Mouse (Mus musculus): ENCODE data around the gene Foxn3. TPM values are rescaled to one million over a fixed set of nuclear protein-coding genes. Genes with fewer than 3 reads are reported as not detected.
A peak's percentile ranks its signal among the peaks of the same experiment; 100 is the strongest.

Gene Foxn3
- total RNA-seq, 1 experiment from 2014 or later: 98.9 TPM

DNA sequence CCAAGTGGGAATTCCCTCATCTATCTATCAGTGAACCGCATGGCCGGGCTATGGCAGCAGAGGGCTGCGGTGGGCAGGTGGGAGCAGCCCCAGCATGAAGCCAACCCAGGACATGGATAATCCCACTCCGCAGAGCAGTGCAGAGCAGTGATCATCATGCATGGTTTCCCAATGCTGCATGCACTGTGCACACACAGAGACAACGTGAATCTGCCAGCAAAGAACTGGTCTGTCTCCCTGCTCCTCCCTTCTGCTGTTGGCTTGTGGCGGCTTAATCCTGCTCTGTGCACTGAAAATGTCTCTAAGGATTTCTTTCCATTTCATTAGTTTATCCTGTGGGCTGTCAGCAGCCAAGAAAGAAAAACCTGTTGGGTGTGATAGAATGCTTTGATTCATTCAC lies 276.7 kb downstream of the Foxn3 start:
- DNase-seq: no peak

DNA sequence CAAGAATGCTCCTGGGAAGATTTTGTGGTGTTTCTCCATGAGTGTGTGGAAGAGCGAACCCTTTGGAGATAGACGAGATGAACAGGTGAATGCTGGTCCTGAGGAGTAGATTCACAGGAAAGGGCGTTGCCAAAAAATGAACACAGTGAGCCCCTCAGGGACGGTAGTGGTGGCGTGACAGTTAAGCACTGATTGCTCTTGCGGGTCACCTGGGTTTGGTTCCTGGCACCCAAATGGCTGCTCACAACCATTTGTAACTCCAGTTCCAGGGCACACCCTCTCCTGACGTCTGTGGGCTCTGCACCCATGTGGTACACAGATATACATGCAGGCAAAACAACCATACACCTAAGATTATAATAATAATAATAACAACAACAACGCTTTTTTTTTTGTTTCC lies 277.7 kb downstream of the Foxn3 start:
- no peak for DNase-seq

DNA sequence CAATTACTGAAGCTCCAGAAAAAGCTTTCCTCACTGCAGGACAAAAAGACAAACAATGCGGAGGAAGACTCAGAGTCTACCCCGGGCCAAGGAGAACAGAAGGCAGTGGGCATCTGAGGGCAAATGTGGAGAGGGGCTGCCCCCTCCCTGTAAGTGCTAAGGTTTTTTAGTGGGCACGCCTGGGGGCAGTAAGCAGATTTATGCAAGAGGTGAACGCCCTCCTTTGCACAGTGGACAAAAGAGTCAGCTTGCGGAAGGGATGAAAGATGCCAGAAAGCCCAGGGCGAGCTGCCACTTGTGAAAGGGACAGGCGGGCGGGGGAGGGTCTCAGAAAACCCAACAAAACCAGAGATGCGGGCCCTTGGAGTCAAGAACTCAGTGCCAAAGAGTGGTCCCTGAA lies 278.2 kb downstream of the Foxn3 start:
- DNase-seq: no peak

DNA sequence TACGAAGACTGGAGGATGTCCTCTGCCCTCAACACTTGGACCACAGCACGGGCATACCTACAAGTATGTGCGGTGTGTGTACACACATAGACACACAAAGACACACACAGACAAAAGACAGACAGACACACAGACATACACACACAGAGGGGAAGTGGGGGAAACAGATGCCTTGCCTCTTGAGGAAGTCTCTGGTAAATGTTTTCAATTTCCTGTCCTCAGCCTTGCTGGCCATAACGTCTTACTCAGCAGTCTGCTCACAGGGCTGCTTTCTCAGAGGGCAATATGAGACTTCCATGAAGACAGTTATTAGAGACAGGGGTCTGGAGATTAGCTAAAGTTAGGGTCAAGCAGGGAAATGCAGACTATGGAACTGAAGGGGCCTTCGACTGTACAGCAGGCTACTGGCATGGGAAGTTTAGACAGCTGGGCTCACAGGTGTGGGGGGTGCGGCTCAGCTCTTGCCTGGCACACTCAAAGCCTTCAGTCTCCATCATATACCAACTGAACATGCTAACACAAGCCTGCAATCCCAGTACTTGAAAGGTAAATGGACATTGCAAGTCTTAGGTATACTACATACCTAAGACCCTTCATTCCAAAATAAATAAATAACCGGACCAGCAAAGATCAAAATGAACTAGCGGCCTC lies 278.8 kb downstream of the Foxn3 start:
- no peak for DNase-seq

DNA sequence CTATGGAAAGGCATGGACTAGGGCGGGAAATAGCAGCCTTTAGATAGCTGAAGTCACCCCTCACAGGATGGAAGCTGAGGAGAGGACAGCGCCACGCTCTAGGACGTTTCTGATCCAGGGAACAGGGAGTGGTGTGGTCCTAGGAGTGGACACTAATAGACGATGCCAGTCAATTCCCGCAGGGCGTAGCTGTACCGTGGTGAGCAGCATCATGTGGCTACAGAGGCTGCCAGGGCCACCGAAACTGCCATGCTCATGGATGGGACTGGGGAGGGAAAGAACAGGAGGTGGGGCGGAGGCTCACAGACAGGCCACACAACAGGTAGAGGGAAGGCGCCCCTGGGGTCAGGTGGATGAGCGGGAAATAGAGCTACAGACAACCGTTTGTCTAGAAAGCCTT lies 282.6 kb downstream of the Foxn3 start:
- no peak for DNase-seq

DNA sequence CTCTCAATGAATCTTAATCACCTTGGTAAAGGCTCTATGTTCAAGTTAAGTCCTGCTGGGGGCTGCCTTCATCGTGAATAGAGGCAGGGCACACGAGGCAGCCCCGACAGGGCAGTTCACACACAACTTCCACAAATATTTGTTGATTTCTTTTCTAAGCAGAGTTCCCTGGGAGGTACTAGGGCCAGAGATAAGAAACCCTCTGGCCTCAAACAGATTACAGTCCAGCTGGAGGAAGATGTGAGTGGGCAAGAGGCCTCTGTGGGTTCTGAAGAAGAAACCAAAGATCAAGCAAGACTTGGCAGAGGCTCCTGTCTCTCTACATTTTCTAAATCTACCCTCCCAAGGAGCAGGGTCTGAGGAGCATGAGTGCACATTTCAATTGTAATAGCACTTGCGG lies 283.1 kb downstream of the Foxn3 start:
- DNase-seq: no peak

DNA sequence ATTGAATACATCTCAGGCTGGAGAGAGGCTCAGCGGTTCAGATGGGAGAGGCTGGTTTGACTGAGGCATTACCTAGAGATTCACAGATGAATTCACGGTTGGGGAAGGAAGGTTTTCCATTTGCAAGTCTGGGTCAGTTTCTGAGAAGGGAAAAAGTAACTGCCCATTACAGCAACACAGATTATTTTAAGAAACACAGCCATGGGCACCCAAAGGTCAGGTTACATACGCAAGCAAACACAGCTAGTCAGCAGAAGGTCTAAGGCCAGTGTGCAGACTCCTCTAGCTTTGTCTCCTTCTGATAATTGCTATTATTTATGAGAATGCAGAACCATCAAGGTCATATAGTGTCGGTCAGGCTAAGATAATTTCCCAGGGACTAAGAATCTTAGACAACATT lies 284.0 kb downstream of the Foxn3 start:
- no peak for DNase-seq

DNA sequence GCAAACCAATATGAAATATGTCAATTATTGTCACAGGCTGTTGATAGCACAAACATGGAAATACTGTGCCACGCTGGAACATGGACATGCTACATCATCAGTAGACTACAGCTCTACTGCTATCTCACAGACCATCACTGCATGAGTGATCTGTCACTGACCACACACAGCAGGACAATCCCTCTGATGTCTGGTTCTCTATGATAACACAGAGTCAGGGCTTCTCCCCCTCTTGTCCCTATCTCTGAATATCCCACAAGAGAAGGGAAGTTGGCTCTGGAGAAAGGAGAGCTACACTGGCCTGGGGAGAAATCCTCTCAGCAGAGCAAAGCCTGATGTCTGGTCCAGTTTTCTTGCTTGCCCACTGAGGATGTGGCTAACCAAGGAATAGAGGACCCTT lies 288.8 kb downstream of the Foxn3 start:
- DNase-seq: no peak

DNA sequence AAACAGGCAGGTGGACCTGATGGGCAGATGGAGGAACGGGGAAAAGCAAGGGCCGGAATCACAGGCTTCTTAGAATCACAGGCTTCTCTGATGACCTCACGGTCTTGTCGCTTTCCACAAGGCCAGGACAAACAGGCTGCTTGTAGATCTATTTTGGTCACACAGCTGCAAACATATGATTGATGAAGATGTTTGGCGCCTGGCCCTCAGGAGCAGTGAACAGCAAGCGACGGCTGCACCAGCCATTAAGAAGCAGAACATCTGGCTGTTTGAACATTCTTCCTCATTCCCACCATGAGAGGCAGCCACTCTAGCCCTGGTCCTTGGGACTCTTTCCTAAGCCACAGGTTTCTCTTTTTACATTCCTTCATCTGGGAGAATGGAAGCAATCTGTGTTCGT lies 294.0 kb downstream of the Foxn3 start:
- peak; percentile 50 for DNase-seq

DNA sequence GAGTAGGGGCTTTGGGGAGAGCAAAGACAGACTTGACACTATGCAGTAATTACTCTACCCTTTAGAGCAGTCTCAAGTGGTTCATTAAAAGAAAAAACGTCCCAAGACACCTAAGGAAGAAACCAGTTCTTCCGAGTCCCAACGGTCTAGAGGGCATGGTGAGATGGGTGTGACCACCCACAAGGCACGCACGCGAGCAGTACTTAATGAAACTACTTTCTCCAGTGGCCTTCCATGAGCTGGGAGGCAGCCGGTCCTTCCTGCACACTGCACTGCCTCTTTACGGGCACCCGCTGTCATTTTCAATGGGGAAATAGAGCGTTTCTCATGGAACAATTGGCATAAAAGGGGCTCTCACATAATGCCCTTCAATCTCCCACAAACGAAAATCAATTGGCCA lies 294.4 kb downstream of the Foxn3 start:
- DNase-seq: no peak

DNA sequence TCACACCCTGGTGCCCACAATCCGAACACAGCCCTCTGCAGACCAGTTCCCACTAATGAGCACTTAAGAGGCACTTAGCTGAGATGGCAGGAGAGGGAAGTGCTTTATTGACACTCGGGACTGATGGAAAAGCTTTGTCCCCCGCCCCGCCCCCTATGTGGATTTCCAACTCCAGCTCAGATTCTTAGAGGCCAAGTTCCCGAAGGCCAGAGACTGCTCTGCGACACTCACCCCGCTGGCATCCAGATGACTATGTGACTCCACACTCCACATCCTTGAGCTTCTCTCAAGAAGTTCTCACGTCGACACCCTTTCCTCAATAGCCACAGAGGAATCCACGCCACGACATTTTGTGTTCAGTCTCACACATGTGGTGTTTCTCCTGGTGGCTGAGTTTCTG lies 295.6 kb downstream of the Foxn3 start:
- peak; percentile 34 for DNase-seq

DNA sequence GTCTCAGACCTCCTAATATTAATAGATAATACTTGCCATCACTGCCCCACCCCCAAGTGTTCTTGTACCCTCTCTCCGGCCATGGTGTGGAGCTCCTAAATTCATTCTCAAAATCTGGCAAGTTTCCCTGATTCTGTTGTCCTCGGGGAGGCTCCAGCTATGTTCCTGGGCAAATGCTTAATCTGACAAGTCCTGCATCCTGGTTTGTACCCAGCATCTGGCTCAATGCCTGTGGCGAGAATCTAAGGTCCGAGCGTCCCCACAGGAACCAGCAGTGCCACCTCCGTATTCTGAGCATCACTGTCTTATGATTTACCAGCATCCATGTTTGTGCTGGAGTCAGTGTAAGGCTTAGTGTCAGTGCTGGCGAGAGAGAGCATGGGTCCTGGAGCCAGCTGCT lies 296.9 kb downstream of the Foxn3 start:
- DNase-seq: no peak

DNA sequence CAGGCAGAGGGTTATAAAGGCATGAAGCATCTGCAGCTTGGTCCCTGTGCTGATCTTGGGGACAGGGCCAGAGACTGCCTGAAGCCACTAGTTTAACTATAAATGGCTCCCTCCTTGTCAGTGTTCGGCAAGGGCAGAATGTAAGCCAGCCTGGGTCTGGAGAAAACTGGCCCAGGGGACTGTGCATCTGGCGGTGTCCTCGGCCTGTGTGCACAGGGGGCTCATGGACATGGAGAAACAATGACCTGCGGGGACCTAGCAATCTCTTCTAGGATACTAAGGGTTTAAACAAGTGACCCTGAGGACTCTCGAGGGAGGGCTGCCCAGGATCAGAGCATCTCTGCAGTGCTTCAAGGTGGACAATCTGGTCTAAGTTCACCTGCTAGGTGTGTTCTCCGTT lies 297.6 kb downstream of the Foxn3 start:
- DNase-seq: no peak

DNA sequence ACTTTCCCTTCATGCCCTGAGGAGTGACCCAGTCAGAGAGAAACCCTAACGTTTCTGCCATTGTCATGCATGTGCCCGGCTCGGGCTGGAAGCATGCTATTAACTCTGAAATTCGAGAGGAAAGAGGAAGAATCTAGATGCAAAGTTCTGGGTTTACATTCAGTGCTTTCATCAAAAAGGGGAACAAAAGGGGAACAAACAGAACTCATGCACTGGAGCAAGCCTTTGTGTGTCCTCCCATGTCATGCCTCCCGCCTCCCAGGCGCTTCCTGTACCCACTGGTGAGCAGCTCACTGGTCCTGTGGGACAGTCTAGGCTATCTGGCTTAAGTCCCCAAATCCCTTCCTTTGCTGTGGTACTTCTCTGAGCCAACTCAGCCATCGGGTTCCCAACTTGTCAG lies 299.0 kb downstream of the Foxn3 start:
- no peak for DNase-seq

DNA sequence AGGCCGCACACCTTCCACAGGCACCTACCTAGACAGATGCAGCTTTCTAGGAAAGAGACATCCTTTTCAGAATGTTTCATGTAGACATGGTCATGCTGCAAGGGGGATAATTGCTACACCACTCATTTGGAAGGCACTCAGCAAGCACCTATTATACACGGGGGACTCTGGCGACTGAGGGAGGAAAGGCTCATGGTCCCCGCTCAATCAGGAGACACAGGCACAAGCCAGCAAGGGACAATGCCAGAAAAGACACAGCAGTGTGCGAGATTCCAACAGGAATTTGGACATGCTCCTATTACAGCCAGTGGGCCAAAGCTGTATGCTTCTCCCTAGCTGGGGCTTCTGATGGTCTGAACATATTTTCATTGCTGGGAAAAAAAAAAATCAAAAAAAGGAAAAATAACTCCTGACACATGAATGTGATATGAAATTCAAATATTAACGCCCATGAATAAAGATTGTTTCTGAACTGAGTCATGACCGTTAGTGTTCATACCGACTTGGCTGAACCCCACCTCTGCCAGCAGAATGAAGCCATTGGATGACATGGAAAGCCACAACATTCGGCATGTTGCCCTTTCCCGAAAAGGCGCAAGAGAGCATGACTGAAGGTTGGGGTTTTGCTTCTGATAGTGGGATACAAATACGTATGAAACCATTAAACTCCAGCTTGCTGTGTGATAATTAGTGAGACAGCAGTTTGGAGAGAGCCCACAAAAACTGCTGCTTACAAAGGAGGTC lies 299.6 kb downstream of the Foxn3 start:
- DNase-seq: no peak

DNA sequence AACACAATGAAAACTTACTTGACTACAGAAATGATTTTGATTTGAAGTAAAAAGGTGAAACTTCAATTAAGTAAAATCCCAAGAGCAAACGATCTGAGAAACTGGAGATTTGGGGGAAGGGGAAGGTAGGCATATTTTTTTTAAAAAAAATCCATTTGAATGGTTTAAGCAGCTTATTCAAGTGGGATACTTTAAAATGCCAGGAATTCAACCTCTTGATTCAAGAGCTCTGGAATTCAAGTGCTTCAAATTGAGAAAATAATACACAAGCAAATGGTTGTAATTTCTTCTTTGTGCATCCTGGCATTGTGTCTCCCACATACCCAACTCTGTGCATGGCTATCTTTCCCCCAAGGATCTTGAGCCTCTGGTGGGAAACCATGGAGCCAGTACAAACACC lies 300.5 kb downstream of the Foxn3 start:
- no peak for DNase-seq

DNA sequence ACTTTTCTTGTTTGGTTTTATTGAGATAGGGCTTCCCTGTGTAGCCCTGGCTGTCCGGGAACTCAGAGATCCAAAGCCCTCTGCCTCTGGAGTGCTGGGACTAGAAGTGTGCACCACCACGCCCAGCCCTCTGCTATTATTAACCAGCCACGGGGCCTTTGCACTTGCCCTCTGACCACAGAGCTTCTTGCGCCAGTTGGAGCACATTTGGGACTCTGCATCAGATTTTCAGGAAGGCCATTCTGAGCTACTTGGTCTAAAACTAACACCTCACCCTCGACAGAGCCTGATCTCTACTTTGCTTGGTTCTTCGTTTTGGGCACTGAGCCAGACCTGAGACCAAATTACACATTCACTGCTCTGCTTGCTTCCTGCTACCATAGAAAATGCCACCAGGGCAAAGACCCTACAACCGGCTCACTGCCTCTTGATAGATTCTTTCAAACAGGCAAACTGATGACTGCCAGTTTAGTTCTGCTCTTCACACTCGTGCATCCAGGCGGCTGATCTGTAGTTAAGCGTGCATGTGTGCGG lies 301.2 kb downstream of the Foxn3 start:
- no peak for DNase-seq

DNA sequence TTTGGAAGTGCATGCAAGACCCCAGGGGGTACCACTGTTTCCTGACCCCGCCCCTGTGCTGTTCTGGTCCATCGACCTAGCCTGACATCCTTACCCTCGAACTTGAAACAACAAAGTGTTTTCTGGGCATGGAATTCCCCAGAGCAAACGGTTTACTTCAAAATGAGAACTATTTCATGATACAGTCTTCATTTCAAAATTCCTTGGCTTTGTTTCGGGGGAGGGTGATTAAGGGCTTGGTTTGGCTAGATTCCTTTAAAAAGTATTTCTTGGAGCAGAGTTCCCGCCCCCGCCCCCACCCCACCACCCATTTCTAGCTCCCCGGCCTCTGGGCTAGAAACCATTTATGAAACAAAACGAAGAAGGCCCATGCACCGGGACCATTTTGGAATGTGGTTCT lies 303.2 kb downstream of the Foxn3 start:
- no peak for DNase-seq

DNA sequence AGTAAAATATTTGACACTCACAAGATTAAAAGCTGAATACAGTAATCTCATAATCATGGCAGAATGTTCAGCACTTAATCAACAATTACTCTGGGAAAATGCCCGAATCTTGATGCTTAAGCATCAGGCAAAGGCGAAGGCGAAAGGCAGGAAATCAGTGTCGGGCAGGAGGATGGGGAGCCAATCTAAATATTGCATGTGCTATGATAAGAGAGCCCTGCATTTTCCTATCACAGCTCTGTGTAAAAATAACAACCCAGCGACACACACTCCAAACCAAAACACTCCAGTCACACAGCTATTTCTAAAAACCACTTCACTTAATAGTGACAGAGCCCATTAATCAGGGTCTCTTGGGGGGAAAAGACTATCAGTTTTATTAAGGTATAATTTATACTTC lies 305.8 kb downstream of the Foxn3 start:
- no peak for DNase-seq

DNA sequence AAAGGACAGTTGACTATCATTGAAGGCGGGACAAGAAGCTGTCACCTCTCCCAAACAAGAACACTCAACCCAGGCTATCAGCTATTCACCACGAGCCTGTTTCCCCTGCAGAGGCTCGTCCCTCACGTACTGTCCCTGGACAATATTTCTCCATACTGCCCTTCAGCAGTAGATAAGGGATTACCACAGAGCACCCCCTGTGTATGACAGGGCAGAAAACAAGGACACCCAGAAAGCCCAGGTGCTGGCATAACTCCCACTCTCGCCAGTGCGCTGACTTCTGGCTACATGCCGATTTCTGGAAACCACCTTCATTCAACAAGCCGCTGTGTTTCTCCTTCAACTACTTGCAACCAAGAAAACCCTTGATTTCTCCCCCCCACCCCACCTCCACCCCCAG lies 306.4 kb downstream of the Foxn3 start:
- DNase-seq: peak; percentile 25

DNA sequence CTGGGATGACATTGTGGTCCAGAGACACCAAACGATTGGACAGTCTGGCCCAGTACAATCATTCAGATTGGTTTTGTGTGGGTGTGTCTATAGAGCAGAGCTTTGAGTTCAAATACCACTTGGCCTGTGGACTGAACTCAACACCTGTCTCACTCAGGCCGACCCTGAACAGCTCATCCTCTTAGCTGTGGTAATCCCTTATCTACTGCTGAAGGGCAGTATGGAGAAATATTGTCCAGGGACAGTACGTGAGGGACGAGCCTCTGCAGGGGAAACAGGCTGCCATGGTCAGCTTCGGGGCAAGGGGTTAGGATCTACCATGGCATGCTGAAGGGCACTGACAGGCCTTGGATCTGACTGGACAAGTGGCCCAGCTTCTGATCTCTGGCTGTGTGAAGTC lies 306.9 kb downstream of the Foxn3 start:
- DNase-seq: no peak

DNA sequence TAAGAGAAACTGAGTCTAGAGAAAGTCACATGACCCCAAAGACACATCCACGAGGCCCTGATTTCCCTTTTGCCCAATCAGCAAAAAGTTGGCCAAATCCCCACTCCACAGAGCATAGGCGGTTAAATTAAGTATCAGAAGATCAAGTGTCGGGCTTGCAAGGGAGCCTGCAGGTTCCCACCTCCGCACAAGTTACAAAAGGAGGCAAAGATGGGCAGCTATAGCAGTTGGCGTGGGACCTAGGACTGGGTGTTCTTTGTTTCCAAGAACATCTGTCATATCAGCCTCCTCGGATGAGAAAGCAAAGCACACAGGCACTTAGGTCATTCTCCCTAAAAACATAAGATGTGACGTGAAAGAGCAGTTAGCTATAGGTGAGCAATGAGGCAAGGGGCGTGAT lies 308.9 kb downstream of the Foxn3 start:
- no peak for DNase-seq

DNA sequence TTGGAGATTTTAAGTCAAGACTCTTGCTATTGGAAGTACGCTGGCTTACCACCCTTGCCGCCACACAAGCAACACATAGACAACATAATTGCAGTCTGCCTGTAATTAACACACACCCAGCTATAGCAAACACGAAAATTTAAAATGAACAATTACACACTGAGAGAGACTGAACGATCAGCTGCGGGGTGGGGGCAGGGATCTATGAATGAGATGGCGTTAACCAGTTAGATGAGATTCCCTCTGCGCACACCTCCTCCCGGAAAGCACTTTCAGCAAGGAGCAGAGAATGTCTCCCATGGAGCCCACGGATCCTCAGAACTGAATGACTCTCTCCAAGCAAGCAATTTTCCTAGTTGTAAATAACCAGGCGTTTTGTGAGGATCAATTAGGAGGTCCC lies 309.8 kb downstream of the Foxn3 start:
- DNase-seq: no peak

DNA sequence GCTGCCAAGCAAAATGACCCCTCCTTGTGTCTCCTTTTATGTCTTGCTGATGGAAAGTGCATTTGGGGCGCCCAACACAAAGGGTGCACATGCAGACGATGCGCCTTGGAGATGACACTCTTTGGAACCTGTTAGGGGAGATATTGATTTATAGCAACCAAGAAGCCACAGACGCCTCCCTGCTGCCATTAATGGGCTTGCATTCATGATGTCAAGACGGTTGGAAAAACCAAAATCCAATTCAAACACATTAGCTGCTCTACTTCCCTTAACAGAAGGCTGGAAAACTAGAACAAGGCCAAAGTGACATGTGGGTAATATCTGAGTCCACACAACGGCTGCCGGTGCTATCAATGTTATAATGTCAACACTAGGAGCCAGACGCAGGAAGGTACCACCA lies 314.8 kb downstream of the Foxn3 start:
- DNase-seq: no peak

All from adrenal gland, postnatal 25 days (tissue).